Mouse (Mus musculus) liver, adult 2 months (tissue): Measurements from ENCODE around the gene Trrap.

Experiments used
- CTCF ChIP-seq: fragments of 200-500 bp; IDR thresholded peaks from 2 replicates; pipeline ENCODE4 v1.5.1; 2011; ENCODE audit warnings: low read depth, low read length, control low read depth
- POLR2A ChIP-seq: fragments of 200-500 bp; IDR thresholded peaks from 2 replicates; pipeline ENCODE4 v1.6.1; 2011; ENCODE audit warnings: low read length, control low read depth; ENCODE audit not compliant: insufficient read depth; ENCODE audit errors: extremely low read depth

DNA sequence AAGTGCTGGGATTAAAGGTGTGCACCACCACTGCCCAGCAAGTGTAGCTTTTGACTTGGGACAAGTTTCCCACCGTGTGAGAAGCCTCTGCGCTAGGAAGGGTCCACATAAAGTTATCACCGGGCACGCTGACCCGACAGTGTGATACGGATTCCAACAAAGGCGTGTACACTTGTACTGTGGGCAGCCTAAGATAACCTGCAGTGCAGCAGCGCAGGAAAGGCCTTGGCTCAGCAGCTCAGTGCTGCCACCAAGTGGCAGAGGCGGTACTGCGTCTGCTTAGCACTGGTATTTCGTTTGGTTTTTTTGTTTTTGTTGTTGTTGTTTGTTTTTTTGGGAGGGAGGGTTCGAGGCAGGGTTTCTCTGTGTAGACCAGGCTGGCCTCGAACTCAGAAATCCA lies 108.4 kb downstream of the Trrap start:
- TF ChIP-seq CTCF (peak; percentile 99), POLR2A (no peak)
